Mouse (Mus musculus): ENCODE results near the gene Hnrnpdl. TPM values are rescaled to one million over a fixed set of nuclear protein-coding genes. Genes with fewer than 3 reads are reported as not detected.

The Hnrnpdl gene
- 100 to 1,000 TPM; 198 to 200 TPM for total RNA-seq (2021)

GRCm38 (mm10) chr5:100039602-100040142, at the start of gene Hnrnpdl, which contains the start of gene Enoph1:
Gene Hnrnpdl (minus strand): TSS chr5:100039664.
Gene Enoph1 (plus strand): TSS chr5:100039985.
- intact Hi-C loops (cut with DNase I): loop anchor here (2.0 to 10.0 kb wide), 2 partner anchors 61 to 835 kb away; partner anchors contain the start of genes 4930524J08Rik and Hnrnpd
- DNase-seq (ENCODE audit: extremely low spot score in 1 of 2, low spot score in 2 of 2): peak; percentile 94 to 98

DNA sequence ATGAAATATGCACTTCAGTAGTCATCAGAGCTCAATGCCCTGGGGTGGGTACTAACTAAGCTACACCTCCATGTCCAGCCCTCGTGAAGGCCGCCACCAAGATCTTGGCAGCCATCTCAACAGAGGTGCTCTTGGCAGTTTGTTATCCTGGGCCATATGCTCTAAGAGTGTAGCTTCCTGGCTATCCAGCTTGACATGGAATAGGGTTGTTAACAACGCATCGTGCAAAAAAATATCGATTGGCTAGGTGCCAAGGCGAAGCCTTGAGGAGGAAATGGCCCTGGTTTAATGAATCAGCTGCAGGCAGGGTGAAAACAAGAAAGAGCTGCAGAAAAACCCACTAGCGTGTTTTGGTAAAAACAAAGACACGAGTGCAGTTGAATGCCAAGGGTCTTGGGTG, 45.6 kb upstream of the Hnrnpdl start:
- intact Hi-C loops (cut with DNase I): no loop called here
- no peak for DNase-seq (ENCODE audit: extremely low spot score in 1 of 2, low spot score in 2 of 2)

GRCm38 (mm10) chr5:100083953-100084562, 44.6 kb upstream of the Hnrnpdl start:
- intact Hi-C loops (cut with DNase I): loop anchor here (5.0 kb wide), 1 partner anchor 73 kb away; the partner anchor contains the start of gene Tmem150c
- DNase-seq (ENCODE audit: extremely low spot score in 1 of 2, low spot score in 2 of 2): no peak

DNA sequence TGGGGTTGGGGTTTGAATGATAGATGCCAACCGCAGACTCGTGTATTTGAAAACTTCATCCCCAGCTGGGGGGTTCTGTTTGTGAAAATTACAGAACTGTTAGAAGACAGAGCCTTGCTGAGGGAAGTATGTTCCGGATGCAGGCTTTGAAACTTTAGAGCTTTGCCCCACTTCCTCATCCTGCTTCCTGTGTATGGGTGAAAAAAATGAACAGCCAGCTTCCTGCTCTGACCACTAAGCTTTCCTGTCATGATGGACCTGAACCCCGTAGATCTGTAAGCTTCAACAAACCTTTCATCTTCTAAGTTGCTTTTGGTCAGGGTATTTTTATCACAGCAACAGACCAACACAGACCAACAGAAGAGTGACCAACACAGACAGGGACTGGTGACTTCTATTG, 42.5 kb upstream of the Hnrnpdl start:
- intact Hi-C loops (cut with DNase I): loop anchor here (5.0 kb wide), 1 partner anchor 75 kb away; the partner anchor contains the start of gene Tmem150c
- DNase-seq (ENCODE audit: extremely low spot score in 1 of 2, low spot score in 2 of 2): no peak

DNA sequence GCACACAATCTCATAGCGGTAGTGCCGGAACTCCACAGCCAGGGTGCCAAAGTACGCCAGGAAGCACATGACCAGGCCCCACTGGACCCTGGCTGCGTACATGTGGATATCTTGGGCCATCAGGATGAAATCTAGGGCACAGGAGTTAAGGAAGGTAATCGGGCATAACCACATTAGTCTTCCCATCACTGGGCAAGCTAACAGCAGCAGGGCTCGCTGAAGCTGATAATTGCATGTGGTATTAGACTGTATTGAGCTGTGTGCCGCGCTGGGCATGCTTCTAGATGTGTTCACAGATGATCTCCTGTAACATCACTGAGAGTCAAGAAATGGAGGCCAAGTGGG, 40.4 kb upstream of the Hnrnpdl start:
- DNase-seq (ENCODE audit: extremely low spot score in 1 of 2, low spot score in 2 of 2): no peak
- intact Hi-C loops (cut with DNase I): loop anchor here (5.0 kb wide), 1 partner anchor 77 kb away; the partner anchor contains the start of gene Tmem150c

DNA sequence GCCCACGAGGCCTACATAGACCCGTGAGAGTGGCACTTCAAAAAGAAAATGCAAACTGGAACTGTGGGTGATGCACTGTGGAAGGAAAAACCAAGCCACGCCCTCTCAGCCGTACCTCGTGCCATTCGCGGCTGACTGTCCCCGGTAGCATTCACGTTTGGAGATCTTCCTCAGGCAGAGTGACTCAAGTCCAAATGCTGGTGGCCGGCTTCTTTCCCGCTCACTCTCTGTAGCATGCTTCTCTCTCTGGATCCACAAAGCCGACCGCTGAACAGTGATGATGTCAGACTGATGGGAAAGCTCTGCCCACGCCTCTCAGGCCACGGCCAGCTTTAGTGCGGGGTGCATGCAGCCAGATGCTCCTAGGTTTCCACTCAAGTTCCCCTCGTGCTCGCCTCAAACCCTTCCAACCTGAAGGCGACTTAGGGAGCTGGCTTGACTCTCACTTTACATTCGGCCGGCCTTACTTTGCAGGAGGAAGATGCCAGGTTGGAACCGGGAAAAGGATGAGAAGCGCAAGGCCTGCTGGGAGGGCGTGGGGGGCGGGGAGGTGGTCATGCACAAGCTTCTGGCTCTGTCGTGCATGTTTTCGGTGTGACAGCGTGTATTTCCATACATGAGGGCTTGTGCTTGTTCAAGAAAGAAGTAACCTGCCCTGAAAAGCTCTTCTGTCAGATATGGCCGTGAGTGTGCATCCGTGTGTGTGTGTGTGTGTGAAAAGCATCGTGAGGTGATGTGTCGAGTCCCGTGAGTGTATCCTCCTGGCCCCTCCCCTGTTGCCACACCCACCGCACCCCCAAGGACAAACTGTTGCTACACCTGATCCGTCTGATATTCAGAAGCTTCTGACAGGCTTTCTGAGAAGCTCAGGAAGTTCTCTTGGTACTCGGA, 39.8 kb upstream of the Hnrnpdl start:
- DNase-seq (ENCODE audit: extremely low spot score in 1 of 2, low spot score in 2 of 2): no peak
- intact Hi-C loops (cut with DNase I): no loop called here

GRCm38 (mm10) chr5:100074571-100074970, 35.1 kb upstream of the Hnrnpdl start:
- intact Hi-C loops (cut with DNase I): loop anchor here (5.0 kb wide), 1 partner anchor 228 kb away; no protein-coding TSS in a partner anchor
- no peak for DNase-seq (ENCODE audit: extremely low spot score in 1 of 2, low spot score in 2 of 2)

- intact Hi-C loops (cut with DNase I): loop anchor here (5.0 kb wide), 1 partner anchor 230 kb away; no protein-coding TSS in a partner anchor
Observed at GRCm38 (mm10) chr5:100072557-100072956, 33.1 kb upstream of the Hnrnpdl start.

DNA sequence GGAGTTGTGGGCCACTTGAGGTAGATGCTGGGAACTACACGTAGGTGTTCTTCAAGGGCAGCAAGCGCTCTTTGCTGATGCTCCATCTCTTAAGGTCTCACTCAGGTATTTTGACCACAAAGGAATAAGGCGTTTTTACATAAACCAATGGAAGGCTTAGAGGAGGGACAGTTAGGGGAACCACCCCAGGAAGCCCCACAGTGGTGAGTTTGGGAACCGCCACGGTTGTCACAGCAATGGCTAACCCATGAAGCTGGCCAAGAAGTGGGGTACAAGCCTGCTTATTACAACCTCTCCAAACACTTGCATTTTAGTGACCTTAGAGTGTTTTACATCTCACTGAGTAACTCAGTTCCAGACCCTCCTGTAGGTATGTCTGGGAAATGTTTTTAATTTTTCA, 32.1 kb upstream of the Hnrnpdl start:
- intact Hi-C loops (cut with DNase I): loop anchor here (2.0 to 5.0 kb wide), 2 partner anchors 169 to 231 kb away; no protein-coding TSS in a partner anchor

More at GRCm38 (mm10) chr5:100072557-100072956, 33.1 kb upstream of the Hnrnpdl start:
- no peak for DNase-seq (ENCODE audit: extremely low spot score in 1 of 2, low spot score in 2 of 2)

GRCm38 (mm10) chr5:100070255-100070654, 30.8 kb upstream of the Hnrnpdl start:
- intact Hi-C loops (cut with DNase I): loop anchor here (2.0 to 5.0 kb wide), 2 partner anchors 171 to 232 kb away; no protein-coding TSS in a partner anchor
- DNase-seq (ENCODE audit: extremely low spot score in 1 of 2, low spot score in 2 of 2): peak; percentile 80 to 82

More for the DNA sequence above, 32.1 kb upstream of the Hnrnpdl start:
- no peak for DNase-seq (ENCODE audit: extremely low spot score in 1 of 2, low spot score in 2 of 2)

DNA sequence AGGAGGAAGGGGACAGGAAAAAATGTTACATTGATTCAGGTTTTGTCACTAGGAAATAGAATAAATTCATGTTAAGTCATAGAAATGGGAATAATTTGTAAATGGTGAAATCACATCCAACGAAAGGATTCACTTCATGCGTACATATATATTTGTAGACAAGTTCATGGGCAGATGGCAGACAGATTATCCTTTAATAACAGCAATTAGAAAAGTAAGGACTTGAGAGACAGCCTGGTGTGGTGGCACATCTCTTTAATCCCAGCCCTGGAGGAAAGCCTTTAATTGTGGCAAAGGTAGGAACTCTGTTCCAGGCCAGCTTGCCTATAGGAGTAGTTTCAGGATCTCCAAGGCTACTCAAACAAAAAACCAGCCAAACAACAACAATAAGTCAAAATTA, 30.1 kb upstream of the Hnrnpdl start:
- DNase-seq (ENCODE audit: extremely low spot score in 1 of 2, low spot score in 2 of 2): no peak
- intact Hi-C loops (cut with DNase I): loop anchor here (2.0 kb wide), 1 partner anchor 251 kb away; no protein-coding TSS in a partner anchor

DNA sequence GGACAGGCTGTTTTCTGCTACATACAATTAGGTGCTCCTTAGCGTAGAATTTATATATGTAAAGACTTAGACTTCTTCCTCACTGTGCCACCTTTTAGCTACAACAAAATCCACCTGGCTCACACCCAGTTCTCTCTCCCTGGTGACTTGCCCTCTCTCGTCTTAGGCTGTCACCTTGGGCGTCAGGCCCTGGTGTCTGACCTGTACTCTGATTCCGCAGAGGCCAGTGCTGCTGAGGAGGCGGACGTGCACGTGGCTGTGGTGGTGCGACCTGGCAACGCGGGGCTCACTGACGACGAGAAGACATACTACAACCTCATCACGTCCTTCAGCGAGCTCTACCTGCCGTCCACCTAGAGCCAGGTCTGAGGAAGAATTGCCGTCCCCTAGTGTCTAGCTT, 28.1 kb upstream of the Hnrnpdl start:
- DNase-seq (ENCODE audit: extremely low spot score in 1 of 2, low spot score in 2 of 2): no peak

GRCm38 (mm10) chr5:100060876-100061275, 21.4 kb upstream of the Hnrnpdl start:
- DNase-seq (ENCODE audit: extremely low spot score in 1 of 2, low spot score in 2 of 2): no peak

More for the DNA sequence above, 28.1 kb upstream of the Hnrnpdl start:
- intact Hi-C loops (cut with DNase I): no loop called here

DNA sequence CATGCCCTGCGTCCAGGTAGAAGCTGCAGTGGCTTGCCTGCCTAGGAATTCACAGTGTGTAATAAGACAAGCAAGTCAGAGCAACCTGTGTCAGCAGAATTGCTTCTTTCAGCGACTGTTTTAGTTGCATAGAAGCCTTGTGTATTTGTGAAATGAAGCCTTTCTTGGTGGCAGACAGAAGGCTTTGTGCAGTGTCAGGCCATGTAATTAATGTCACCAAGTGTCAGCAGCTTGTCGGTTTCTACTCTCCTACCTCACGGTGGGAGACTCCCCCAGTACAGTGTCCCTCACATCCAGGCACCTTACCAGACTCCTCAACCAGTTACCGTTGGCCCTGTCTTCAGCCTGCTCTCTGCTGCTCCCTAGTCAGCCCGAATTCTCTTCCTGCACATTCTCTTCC, 19.9 kb upstream of the Hnrnpdl start:
- no peak for DNase-seq (ENCODE audit: extremely low spot score in 1 of 2, low spot score in 2 of 2)
- intact Hi-C loops (cut with DNase I): no loop called here

More at GRCm38 (mm10) chr5:100060876-100061275, 21.4 kb upstream of the Hnrnpdl start:
- intact Hi-C loops (cut with DNase I): no loop called here

DNA sequence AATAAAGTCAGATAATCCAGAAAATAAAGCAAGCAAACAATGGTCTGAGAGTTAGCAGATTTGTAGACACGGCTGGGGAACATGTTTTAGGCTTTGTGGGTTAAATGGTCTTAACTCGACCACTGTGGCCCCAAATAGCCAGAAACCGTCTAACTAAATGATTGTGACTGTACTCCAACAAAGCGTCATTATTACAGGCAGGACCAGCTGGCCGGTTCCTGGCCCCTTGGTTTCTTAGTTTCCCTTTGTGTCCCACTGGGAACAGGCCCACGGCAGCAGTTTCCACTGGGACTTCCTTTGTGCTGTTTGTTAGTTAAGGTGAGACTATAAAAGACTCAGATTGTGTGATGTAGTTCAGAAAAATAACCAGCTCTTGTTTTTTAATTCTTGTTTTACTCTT, 19.3 kb upstream of the Hnrnpdl start:
- no peak for DNase-seq (ENCODE audit: extremely low spot score in 1 of 2, low spot score in 2 of 2)
- intact Hi-C loops (cut with DNase I): no loop called here

- DNase-seq (ENCODE audit: extremely low spot score in 1 of 2, low spot score in 2 of 2): peak in 1 of 2 experiments; percentile 51
- intact Hi-C loops (cut with DNase I): no loop called here
Observed at GRCm38 (mm10) chr5:100057461-100058209, 18.2 kb upstream of the Hnrnpdl start.

- DNase-seq (ENCODE audit: extremely low spot score in 1 of 2, low spot score in 2 of 2): no peak
- intact Hi-C loops (cut with DNase I): no loop called here
Observed at GRCm38 (mm10) chr5:100055866-100056369, 16.5 kb upstream of the Hnrnpdl start.
